Mouse (Mus musculus) embryonic facial prominence, embryonic 11.5 days (tissue): ENCODE data around the gene Ccdc117. TPM values are rescaled to one million over a fixed set of nuclear protein-coding genes. Genes with fewer than 3 reads are reported as not detected.
A peak's percentile ranks its signal among the peaks of the same experiment; 100 is the strongest.
"Not testable (repeated sequence)": the region's sequence is repeated elsewhere in the genome, so short reads cannot be mapped to it uniquely, and the experiment has no call there.

Experiments
- ATAC-seq: fragments of 200-750 bp; cut with Nextera tagmentation; replicated peaks from 2 replicates; pipeline ENCODE4 v1.8.0; 2017; ENCODE audit warnings: low read depth; ENCODE audit not compliant: insufficient number of reproducible peaks, low FRiP score, low TSS enrichment
- DNase-seq: peaks from one replicate; pipeline ENCODE4 v3.0.0-alpha.2; 2015; ENCODE audit warnings: low spot score
- H3K27ac ChIP-seq: fragments of 300-500 bp; sonication (generic); replicated peaks from 2 replicates; pipeline ENCODE4 v1.5.1; 2014; ENCODE audit warnings: mild to moderate bottlenecking, low read depth, low read length, control low read depth
- H3K27me3 ChIP-seq: fragments of 300-500 bp; sonication (generic); 2 replicates; pipeline ENCODE4 v1.6.1; 2014; ENCODE audit warnings: mild to moderate bottlenecking, low read length, moderate library complexity, mixed read lengths; ENCODE audit not compliant: control insufficient read depth, insufficient read depth
- H3K36me3 ChIP-seq: fragments of 300-500 bp; sonication (generic); replicated peaks from 2 replicates; pipeline ENCODE4 v1.6.1; 2014; ENCODE audit warnings: low read depth, mild to moderate bottlenecking, low read length, moderate library complexity, mixed read lengths; ENCODE audit not compliant: control insufficient read depth, insufficient read depth
- H3K4me1 ChIP-seq: fragments of 300-500 bp; sonication (generic); 2 replicates; pipeline ENCODE4 v1.6.1; 2014; ENCODE audit warnings: low read length, mixed read lengths; ENCODE audit not compliant: control insufficient read depth, insufficient read depth
- H3K4me2 ChIP-seq: fragments of 300-500 bp; sonication (generic); 2 replicates; pipeline ENCODE4 v1.6.1; 2014; ENCODE audit warnings: low read depth, mild to moderate bottlenecking, control low read depth, low read length, moderate library complexity
- H3K4me3 ChIP-seq: fragments of 300-500 bp; sonication (generic); 2 replicates; pipeline ENCODE4 v1.5.1; 2014; ENCODE audit warnings: low read depth, low read length, control low read depth
- H3K9ac ChIP-seq: fragments of 300-500 bp; sonication (generic); replicated peaks from 2 replicates; pipeline ENCODE4 v1.6.1; 2014; ENCODE audit warnings: mild to moderate bottlenecking, control low read depth, low read length
- H3K9me3 ChIP-seq: fragments of 300-500 bp; sonication (generic); replicated peaks from 2 replicates; pipeline ENCODE4 v1.6.1; 2016; ENCODE audit warnings: mild to moderate bottlenecking, low read length, inconsistent platforms, mixed read lengths; ENCODE audit not compliant: control insufficient read depth
- WGBS: fragments of 180-500 bp; shearing (Covaris S2); extraction: QIAGEN DNeasy Blood & Tissue Kit; methylation state at CpG from one replicate; pipeline ENCODE4 v1.1.7; 2014; 5-methylcytosine and 5-hydroxymethylcytosine counted together
- polyA plus RNA-seq: library from polyadenylated mRNA; unstranded; fragments of >200 nt; fragmentation: Nextera tagmentation; extraction: Ambion mirVana; gene quantifications from 2 replicates; pipeline ENCODE4 v1.2.1, GENCODE M21; 2014

The Ccdc117 gene
- polyA plus RNA-seq, 1 experiment from 2014 or later = 33.1 TPM

GRCm38 (mm10) chr11:5544709-5545108, 2.7 kb upstream of the Ccdc117 start:
- not testable (repeated sequence) for H3K4me3 ChIP-seq, H3K9ac ChIP-seq, H3K4me2 ChIP-seq, H3K27ac ChIP-seq, H3K36me3 ChIP-seq, H3K9me3 ChIP-seq, DNase-seq, H3K27me3 ChIP-seq, H3K4me1 ChIP-seq, ATAC-seq
- 53% methylated on average over 1 of the region's 1 CpGs for WGBS

- Histone ChIP-seq H3K9ac (no peak overlapping the region), H3K4me3 (no peak overlapping the region), H3K27ac (no peak overlapping the region), H3K4me2 (no peak overlapping the region), H3K36me3 (no peaks in the 10 kb centered on the region), H3K27me3 (no peaks in the 10 kb centered on the region), H3K4me1 (peaks cover 2% of the 10 kb centered on the region; the same call in 1 of the 2 replicates), H3K9me3 (no peaks in the 10 kb centered on the region)
- DNase-seq = no peak
- no peak for ATAC-seq
- 67% methylated on average over 1 of the region's 1 CpGs for WGBS
Observed at GRCm38 (mm10) chr11:5543281-5543680, 1.3 kb upstream of the Ccdc117 start.

GRCm38 (mm10) chr11:5542482-5543185, 647 bp upstream of the Ccdc117 start:
- no peak overlapping the region; the same call in 1 of the 2 replicates for H3K9ac ChIP-seq
- ATAC-seq = peak; percentile 54; the same call in 1 of the 2 replicates
- H3K27ac ChIP-seq = no peak overlapping the region

GRCm38 (mm10) chr11:5541230-5541798, 673 bp downstream of the Ccdc117 start:
- Histone ChIP-seq H3K4me1 (peaks cover 2% of the 10 kb centered on the region; the same call in 1 of the 2 replicates), H3K9me3 (no peaks in the 10 kb centered on the region), H3K36me3 (no peaks in the 10 kb centered on the region; the same call in 1 of the 2 replicates), H3K4me2 (peak overlapping the region; percentile 78), H3K27me3 (no peaks in the 10 kb centered on the region), H3K4me3 (peak overlapping the region; percentile 93), H3K27ac (peak overlapping the region; percentile 41; the same call in 1 of the 2 replicates), H3K9ac (peak overlapping the region; percentile 94)
- peak; percentile 31 for DNase-seq
- ATAC-seq = no peak
- WGBS = 3% methylated on average over 25 of the region's 28 CpGs

More at GRCm38 (mm10) chr11:5542482-5543185, 647 bp upstream of the Ccdc117 start:
- peak overlapping the region; percentile 78 for H3K4me2 ChIP-seq
- DNase-seq = no peak
- peaks cover 2% of the 10 kb centered on the region; the same call in 1 of the 2 replicates for H3K4me1 ChIP-seq
- no peaks in the 10 kb centered on the region; the same call in 1 of the 2 replicates for H3K36me3 ChIP-seq
- 50% methylated on average over 5 of the region's 5 CpGs for WGBS
- H3K9me3 ChIP-seq = no peaks in the 10 kb centered on the region
- H3K27me3 ChIP-seq = no peaks in the 10 kb centered on the region
- H3K4me3 ChIP-seq = peak overlapping the region; percentile 93; the same call in 1 of the 2 replicates

- H3K27ac ChIP-seq = no peak overlapping the region
- peak overlapping the region; percentile 93 for H3K4me3 ChIP-seq
- ATAC-seq (no peak), DNase-seq (no peak)
- 49% methylated on average over 4 of the region's 4 CpGs for WGBS
- H3K36me3 ChIP-seq = no peaks in the 10 kb centered on the region; the same call in 1 of the 2 replicates
- no peaks in the 10 kb centered on the region for H3K27me3 ChIP-seq
- H3K9me3 ChIP-seq = no peaks in the 10 kb centered on the region
- H3K4me1 ChIP-seq = peaks cover 2% of the 10 kb centered on the region; the same call in 1 of the 2 replicates
- H3K9ac ChIP-seq = no peak overlapping the region
- peak overlapping the region; percentile 78 for H3K4me2 ChIP-seq
Observed at GRCm38 (mm10) chr11:5540331-5540730, 1.7 kb downstream of the Ccdc117 start.

GRCm38 (mm10) chr11:5537454-5537853, 4.5 kb downstream of the Ccdc117 start:
- not testable (repeated sequence) for H3K36me3 ChIP-seq, DNase-seq, ATAC-seq, H3K9ac ChIP-seq, H3K4me1 ChIP-seq, H3K4me2 ChIP-seq, H3K4me3 ChIP-seq, H3K27ac ChIP-seq, H3K9me3 ChIP-seq, H3K27me3 ChIP-seq
- 95% methylated on average over 4 of the region's 4 CpGs for WGBS

GRCm38 (mm10) chr11:5533108-5533507, 8.9 kb downstream of the Ccdc117 start:
- no peak overlapping the region for H3K4me3 ChIP-seq
- no peak overlapping the region for H3K9ac ChIP-seq
- H3K27me3 ChIP-seq = no peaks in the 10 kb centered on the region
- no peak for DNase-seq
- H3K9me3 ChIP-seq = no peaks in the 10 kb centered on the region
- H3K36me3 ChIP-seq = peaks cover 8% of the 10 kb centered on the region
- WGBS = 88% methylated on average over 5 of the region's 5 CpGs
- no peak overlapping the region for H3K27ac ChIP-seq
- ATAC-seq = no peak
- H3K4me2 ChIP-seq = no peak overlapping the region
- no peaks in the 10 kb centered on the region for H3K4me1 ChIP-seq

- no peak overlapping the region for H3K4me3 ChIP-seq
- no peaks in the 10 kb centered on the region for H3K27me3 ChIP-seq
- no peak overlapping the region for H3K4me2 ChIP-seq
- H3K36me3 ChIP-seq = peaks cover 8% of the 10 kb centered on the region
- WGBS = 73% methylated on average over 6 of the region's 6 CpGs
- no peaks in the 10 kb centered on the region for H3K4me1 ChIP-seq
- no peak for ATAC-seq
- H3K9me3 ChIP-seq = no peaks in the 10 kb centered on the region
- no peak overlapping the region for H3K27ac ChIP-seq
- H3K9ac ChIP-seq = no peak overlapping the region
- DNase-seq = no peak
Observed at GRCm38 (mm10) chr11:5530717-5531116, 11.3 kb downstream of the Ccdc117 start.
